Mouse (Mus musculus) heart, postnatal 4 days (tissue): Measurements from ENCODE around the gene Wfdc15b. TPM values are rescaled to one million over a fixed set of nuclear protein-coding genes. Genes with fewer than 3 reads are reported as not detected.
"Not testable (repeated sequence)": the region's sequence is repeated elsewhere in the genome, so short reads cannot be mapped to it uniquely, and the experiment has no call there.

ENCODE experiments used
- DNase-seq: peaks from one replicate; pipeline ENCODE4 v3.0.0; 2021
- total RNA-seq, 2 experiments: library from RNA; stranded (reverse); gene quantifications; 2 replicates each; pipeline ENCODE4 v1.2.3; 2021

Gene Wfdc15b
- not detected for total RNA-seq

DNA sequence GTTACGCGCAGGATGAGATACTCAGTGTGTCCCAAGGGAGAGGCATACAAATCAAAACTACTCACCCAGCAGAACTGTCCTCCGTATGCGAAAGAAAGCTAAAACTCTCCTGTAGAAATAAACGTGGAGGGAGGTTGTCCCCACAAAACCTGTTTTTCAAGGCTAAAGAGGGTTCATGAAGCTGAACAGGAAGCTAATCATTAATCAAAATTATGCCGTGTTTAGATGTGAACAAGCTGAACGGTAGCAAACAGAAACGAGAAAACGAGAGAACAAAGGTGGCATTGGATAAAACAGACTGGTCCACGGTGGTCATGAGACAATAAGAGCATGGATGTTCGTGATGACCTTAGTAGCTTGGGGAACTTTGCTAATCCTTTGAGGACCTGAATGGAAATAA is at the start of gene Wfdc15b:
TSS of gene Wfdc15b (minus strand) at position 139 of the 400 bp plus-strand sequence.
- no peak for DNase-seq

DNA sequence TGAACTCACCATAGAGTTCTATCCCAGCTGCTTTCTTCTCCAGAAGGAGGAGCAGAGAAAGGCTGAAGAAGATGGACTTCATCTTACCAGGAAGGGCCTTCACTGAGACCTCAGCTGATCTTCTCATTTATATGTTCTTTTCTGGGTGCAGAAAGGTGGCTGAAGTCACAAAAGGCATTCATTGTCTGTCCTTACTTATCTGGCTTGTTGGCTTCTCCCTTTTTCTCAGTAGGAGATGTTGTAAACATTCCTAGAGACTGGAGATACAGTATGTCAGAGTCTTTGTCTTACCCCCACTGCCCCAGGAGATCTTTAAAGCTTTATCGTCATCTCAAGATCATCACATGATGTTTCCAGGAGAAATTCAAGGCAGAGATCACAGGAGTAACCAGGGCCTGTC is 35.1 kb upstream of the Wfdc15b start, which contains the start of gene Svs3b:
TSS of gene Svs3b (minus strand) at position 101 of the 400 bp plus-strand sequence.
- not testable (repeated sequence) for DNase-seq

DNA sequence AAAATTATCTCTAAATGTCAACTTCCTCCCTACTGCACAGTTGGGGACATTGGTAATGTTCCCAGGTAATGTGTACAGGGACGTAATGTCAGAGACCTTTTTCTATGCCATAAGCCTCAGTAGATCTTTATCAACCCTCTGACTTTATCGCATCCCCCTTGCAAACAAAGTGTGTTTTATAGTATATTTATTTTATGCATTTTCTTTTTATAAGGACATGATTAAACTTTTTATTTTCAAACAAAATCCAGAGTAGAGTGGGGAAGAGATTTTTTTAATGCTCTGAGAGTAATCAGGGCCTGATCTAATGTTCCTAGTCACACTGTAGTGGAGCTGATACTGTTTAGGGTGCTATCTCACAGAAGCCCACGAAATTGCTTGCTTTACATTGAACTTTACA is 16.9 kb upstream of the Wfdc15b start, which contains the start of gene Svs2:
TSS of gene Svs2 (minus strand) at position 101 of the 400 bp plus-strand sequence.
- no peak for DNase-seq

DNA sequence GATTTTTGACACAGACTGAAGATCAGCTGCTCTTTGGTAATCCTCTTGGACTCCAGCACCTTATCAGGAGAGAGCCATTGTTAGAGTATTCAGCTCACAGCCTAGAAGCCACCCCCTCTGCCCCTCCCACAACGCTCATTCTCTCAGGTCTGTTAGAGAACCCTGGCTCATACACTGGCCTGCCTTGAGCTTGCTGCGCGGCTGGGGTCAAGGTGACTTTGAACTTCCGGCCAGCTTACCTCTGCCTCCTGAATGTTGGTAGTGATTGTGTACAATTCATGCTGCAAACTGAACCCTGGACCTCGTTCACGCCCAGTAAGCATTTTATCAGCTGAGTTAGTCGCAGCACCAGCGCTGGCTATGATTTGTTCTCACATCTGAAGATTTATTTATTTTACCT is 11.2 kb upstream of the Wfdc15b start:
- no peak for DNase-seq

DNA sequence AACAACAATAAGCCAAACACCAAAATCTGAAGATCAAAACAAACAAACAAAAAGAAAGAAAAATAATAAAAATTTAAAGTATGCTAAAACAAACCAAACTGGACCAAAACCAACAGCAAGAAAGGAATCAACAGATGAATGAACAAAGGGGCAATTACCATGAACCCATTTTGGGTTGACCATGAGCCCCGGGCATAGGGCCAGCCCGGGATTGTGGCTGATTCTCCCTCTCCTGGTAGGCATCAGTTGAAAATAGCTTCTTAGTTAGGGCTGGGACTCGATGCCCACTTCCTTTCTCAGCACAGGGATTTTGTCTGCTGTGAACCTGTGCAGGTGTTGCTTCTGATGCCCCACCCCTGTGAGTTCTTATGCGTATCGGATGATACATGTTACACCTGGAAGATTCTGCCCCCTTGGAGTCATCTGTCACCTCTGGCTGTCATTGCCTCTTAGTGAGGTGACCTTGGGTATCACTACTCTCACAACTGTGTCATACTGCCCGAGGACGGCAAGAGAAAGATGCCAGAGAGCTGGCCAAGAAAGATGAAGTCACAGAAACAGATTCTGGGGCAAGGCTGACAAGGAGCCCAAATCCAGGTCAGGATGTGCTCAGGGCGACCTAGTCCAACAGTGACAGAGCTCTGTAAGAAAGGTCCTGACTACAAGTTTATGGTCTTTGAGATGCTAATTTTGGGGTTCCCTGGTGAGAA is 7.1 kb upstream of the Wfdc15b start:
- no peak for DNase-seq

DNA sequence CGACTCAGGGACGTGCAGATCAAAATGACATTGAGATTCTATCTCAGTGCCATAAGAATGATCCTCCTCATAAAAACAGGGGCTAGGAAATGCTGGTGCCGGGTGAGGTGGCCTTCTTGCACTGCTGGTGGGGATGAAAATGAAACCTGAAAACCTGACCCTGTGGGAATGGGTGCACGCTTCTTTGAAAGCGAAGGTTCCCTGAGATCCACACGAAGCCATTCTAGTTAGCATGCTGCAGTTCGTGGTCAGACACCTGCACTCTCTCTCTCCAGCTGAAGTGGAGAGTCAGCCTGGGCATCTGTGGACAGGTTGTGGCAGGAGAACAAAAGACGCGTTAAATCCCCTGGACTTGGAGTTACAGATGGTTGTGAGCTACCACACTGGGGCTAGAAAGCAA is 2.2 kb downstream of the Wfdc15b start:
- no peak for DNase-seq

DNA sequence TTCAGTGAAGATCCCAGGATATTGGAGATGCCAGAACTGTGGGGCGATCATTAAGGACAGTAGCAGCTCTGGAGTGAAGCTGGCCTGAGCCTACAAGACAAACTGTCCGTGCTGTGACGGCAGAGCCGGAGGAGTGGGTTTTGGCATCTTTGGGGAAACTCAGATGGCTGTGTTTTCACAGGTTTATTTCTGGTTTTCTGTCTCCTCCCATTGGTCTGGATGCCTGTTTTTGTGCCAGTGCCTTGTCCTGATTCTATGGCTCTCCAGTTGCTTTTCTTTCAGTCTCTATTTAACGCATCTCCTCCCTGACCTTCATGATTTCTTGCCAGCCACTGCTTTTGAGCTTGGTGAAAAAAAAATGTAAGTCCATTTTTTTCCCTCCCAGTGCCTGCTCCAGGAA is 8.7 kb downstream of the Wfdc15b start:
- no peak for DNase-seq

DNA sequence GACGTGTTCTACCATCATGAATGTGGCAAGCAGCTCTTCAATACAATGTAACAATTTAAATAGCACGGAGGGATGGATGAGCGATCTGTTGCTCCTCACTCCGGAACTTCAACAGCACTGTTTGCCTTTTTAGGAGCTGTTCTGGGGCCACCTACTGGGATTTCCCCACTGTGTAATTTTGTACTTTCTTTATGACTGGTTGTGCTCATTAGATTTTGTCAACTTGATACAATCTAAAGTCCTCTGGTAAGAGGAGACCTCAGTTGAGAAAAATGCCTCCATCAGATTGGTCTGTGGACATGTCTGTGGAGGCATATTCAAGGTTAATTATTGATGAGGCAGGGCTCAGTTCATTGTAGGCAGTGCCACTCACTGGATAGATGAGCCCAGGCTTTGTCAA is 10.6 kb downstream of the Wfdc15b start:
- DNase-seq, result no peak

DNA sequence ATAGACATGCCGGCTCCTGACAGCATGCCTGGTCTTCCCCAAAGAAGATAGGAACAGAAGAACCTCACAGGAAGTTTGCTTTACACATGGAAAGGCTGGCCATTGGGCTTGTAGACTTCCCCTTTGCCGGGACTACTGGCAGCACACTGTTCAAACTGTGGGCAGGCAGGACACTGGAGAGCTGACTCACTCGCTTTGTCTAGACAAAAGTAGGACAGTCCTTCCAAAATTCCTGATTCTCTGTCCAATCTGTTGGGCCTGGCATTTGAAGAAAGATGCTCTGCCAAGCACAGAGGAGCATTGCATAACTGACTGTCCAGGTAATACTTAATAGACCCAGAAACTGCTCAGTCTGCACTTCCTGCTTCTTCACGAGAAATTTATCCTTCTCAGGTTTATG is 14.8 kb downstream of the Wfdc15b start:
- DNase-seq, result no peak

DNA sequence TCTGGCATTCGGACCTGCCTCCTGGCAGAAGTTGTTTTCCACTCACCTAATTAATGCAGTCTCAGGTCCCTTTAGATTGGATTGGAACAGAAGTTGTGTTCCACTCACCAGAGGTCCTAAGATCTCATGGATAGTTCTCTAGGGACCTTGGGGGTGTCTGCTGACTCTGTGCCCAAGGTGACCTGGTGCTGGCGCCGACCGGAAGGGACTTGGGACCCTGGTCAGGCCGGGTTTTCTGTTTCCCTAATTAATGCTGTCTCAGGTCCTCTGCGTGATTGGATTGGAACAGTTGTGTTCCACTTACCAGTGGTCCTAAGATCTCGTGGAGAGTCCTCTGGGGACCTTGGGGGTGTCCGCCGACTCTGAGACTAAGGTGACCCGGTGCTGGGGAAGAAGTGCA is 15.4 kb downstream of the Wfdc15b start:
- not testable (repeated sequence) for DNase-seq

DNA sequence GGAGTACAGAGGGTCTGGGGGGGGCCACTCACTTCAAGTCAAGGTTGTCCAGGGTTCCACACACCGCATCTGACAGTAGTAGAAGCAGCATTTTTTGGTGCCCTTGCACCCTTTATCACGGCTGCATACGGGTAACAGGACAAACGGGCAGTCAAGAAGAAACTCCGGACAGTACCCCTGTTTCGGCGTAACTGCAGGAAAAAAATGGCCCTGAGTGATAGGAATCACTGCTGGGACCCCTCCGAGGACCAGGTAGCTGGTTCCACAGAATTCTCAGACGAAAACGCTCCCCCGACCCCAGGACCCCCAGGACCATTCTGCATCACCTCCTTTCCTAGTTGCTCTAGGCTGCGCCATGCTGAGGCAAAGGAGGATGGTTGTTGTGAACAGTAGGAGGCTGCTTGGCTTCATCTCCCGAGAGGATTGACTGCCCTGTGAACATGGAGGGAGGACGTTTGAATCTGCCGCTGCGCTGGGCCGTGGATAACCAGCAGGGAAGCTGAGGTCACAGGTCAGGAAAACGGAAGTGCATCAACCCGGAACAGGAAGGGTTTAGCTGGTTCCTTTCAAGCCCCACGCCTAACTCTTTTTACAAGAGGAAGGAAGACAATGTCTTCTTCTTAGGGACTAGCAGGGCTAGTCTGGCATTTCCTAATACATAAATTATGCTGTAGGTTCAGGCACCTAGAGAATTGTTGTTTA is 21.7 kb downstream of the Wfdc15b start, which contains the start of gene Wfdc15a:
TSS of gene Wfdc15a (minus strand) at position 505 of the 702 bp plus-strand sequence.
- DNase-seq, result no peak

DNA sequence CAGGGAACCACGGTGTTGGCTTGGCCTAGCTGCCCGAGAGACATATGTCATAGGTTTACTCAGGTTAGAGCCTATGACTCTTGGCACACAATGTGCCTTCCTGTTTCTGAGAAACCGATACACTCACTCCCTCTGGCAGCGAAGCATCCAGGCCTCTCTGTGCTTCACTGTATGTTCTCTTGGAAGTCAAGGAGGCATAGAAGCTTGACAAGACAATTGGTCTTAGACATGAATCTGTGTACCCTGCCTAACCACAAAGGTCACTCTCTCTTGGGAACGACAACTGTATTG is 24.8 kb downstream of the Wfdc15b start:
- no peak for DNase-seq

DNA sequence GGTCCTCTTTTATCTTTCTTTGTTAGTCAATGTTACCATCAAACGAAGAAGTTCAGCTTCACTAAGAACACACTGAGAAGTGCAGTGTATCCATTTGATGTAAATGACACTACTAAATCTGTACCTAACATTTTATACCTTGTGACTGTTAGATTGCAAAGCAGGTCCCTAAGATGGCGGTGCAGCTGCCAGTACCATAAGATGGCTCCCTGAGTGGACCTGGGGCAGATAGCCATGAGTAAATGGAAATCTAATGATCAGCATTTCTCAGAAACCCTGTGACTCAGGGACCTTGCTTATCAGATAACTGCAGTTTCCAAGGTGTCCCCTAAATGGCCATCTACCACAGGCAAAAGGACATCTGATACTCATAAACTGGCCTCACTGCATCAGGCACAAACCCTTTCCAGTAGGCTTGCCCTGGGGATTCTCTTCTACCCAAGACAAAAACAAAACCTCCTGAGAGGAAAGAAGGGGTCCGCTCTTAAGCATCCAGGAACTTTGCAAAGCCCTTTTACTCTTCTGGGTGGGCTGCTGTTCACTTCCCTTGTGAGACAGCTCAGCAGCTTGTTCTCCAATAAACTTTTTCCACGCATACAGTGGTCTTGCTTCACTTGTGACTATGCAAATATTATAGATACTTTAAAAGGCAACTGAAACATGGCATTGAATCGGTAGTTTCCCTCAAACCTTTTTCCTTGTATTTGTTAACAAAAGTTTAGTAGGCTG is 25.3 kb downstream of the Wfdc15b start:
- DNase-seq, result no peak

DNA sequence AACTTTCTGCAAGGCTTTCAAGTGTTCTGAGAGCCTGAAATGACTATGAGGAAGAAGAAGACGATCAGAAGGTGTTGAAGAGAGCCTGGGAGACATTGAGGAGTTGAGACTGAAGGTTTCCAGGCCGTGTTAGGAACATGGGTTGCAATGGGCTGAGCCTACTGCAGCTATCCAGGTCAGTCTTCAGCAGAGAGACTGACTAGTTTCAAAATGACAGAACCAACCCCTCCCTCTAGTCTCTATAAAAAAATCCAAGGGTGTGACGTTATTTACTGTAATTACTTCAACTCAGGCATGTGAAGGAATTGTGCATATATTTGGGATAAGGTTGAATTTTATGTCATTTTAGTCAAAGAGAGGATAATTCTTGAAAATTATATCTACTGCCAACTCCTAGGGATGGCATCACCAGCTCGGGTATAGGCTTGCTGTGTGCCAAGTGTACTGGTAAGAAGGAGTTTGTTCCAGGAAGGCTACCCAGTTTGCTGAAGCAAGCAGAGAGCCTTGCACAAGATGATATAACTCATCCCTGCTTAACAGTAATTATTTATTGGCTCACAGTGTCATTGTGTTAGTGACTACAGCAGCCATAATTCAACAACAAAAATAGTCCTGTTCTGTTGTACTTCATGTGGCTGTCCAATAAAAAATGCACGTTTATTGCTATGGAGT is 26.4 kb downstream of the Wfdc15b start:
- DNase-seq, result no peak

DNA sequence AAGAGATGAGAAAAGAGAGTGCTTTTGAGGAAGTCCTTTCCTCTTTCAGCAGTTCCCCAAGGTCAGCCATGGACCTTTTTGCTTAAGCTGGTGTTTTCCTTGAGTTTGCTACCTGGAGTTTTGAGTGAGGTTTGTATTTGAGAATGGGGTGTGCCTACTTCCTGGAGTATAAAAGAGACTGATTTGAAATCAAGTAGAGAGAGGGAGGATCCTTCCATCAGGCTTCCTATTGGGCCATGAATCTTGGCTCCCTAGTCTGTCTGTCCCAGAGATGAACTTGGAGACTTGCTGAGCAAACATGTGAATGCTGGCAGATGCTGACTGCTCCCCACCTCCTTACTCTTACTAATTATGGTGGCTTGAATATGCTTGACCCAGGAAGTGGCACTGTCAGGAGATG is 29.2 kb downstream of the Wfdc15b start:
- DNase-seq, result no peak

DNA sequence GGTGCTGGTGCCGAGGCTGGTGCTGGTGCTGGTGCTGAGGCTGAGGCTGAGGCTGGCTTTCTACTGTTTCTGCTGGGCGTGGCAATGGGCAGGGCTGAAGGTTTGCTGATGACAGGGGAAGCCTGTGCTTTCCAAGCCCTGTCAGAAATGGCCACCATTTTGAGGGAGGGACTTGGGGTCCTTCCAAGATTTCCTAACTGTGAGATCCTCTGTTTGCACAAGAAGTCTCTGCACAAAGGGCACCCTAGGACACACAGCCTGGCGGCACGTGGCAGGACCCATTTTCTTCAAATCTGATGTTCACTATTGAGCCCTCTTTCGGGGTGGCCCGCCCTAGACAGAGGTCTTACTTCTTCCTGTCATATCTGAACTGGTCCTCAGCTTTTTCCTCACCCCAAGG is 30.9 kb downstream of the Wfdc15b start, which contains the start of gene Wfdc12:
TSS of gene Wfdc12 (minus strand) at position 33 of the 400 bp plus-strand sequence.
- no peak for DNase-seq

DNA sequence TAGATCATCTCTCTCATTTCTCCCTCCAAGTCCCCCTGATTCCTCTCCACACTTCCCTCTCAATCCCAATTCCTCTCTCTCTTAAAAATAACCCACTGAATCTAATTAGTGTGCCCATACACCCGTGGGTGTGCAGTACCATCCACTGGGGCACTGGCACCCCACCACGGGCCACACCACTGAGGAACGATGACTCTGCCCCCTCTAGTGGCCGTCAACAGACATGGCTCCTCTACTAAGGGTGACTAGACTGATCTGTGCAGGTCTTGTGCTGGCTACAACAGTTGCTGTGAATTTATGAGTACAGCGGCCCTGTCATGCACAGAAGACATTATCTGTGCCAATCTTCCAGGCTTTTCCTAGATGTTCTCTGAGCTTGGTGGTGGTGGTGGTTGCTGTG is 32.7 kb downstream of the Wfdc15b start:
- no peak for DNase-seq

DNA sequence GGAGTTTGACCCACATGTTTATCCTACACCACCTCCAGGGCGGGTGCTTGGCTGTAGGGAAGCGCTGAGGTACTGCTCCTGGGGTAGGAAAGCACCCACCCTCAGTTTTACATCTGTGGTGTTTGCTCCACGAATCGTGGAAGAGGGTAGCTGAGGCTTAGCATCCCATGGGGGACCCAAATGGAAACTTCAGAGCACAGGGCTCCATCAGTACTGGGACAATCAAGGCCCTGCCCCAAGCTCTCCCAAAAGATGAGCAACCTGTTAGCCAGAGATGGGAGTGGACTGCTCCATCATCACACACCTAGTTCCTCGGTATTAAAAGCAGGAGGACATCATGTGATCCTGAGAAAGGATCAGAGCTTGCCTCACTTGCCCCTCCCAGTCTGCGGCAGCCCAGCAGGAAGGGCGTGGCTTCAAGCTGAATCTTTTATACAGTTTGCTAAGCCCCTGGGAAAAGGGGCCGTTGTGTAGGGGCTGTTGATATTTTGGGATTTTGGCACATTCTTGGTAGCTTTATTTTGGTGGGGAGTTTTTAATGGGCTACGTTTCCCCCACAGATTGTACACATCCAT is 37.2 kb downstream of the Wfdc15b start:
- no peak for DNase-seq

DNA sequence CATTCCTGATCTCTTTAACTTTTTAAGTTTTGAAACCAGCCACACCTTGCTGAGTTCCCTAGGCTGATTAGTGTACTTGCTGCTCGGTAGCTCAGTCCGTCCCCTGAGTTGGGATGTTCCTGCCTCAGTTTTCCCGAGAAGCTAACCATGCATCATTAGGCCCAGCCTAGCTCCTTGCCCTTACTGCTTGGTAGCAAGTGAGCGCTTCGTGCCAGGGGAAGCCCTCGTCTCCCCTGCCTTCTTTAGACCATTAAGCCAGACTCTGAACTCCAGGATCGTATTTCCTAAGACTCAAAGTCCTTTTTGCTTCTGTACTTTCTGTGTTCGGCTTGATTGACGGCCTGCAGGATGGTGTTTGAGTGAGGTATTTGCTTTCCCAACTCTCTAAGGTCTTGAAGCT is 38.1 kb downstream of the Wfdc15b start:
- DNase-seq, result no peak

DNA sequence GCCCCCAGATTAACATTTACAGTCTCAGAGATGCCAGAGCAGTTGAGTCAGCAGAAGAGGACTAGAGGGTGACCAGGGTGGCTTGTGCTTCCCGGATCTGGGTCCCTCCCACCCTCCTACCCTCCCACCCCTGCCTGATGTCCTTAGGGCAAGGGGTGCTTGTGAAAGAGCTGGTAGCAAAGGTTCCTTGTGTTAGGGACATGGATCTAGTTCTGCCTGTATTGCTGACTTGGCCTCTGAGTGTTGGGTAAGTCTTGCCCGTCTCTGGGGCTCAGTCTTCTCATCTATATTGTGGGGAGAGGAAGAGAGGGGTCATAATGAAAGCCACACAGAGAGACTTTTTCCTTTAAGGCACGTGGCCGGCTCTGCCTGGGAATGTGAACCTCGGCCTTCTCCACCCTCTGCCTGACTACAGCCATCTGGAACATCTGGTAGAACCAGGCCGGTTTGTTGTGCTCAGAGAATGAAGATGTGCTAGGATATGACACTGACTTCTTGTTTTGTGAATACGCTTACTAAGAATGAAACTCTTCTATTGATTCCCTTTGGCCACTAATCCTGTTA is 38.7 kb downstream of the Wfdc15b start, which contains the start of gene Wfdc5:
TSS of gene Wfdc5 (minus strand) at position 51 of the 564 bp plus-strand sequence.
- DNase-seq, result no peak

DNA sequence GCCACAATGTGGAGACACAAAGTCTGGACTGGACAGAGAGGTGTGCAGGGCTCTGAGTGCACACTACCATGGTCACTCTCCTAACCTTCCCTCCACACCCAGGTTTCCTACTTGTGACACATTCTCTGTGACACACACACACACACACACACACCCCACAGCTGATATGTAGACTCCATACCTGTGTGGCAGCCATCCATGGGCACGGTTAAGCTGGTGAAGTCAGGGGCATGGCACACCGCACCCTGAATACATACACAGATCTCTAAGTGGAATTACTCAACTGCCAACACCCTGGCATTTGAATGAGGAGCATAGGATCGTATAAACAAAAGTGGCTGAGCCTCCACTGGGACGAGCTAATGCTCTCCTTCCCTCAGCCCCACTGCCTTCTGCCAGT is 40.7 kb downstream of the Wfdc15b start:
- DNase-seq, result no peak

DNA sequence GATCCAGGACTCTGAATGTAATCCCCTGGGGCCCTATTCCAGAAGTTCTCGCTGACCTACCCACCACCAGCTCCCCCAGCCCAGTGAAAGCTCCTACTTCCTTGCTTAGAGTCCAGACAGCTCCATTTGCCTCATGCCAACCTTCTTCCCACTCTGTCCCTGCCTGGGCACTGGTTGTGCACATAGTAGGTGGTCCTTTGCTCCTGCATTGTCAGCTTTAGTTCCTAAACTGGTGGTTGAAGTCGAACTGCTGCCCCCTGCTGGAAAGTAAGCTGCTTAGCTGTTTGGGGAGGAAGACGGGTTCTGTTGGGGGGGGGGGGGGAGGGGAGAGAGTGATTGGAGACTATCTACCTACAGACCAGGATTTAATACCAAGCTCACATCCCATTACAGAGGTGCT is 41.3 kb downstream of the Wfdc15b start:
- peak; percentile 50 for DNase-seq
